16 mouse cellular contexts compared by ENCODE assay signal in genomic region chr5:48230430-48231080, GRCm38 (mm10).
"Had no signal": no experiment of that assay in that cellular context is flagged by ENCODE, and none has a peak within 500 bp of the region (broad histone marks: within the 10 kb centered on the region; RNA-seq: fewer than 3 reads in every experiment).

No protein-coding gene starts in this region.

- H3K27me3 ChIP-seq: intestine, embryonic 15.5 days; kidney, embryonic 15.5 days; liver, embryonic 12.5 days; neural tube, embryonic 12.5 days had no signal

- DNase-seq: kidney, adult 18-20 months; kidney, postnatal 4 days; midbrain, embryonic 14.5 days; right cerebral cortex, adult 18-20 months; right cerebral cortex, postnatal 25 days; thymus, postnatal 4 days had no signal

- H3K9me3 ChIP-seq: intestine, embryonic 15.5 days; kidney, embryonic 15.5 days; limb, embryonic 10.5 days; liver, embryonic 12.5 days; midbrain, embryonic 10.5 days; neural tube, embryonic 12.5 days had no signal

- H3K4me1 ChIP-seq: intestine, embryonic 15.5 days; kidney, embryonic 15.5 days; limb, embryonic 10.5 days; liver, embryonic 12.5 days; neural tube, embryonic 12.5 days had no signal

- H3K4me2 ChIP-seq: intestine, embryonic 15.5 days; kidney, embryonic 15.5 days; liver, embryonic 12.5 days; neural tube, embryonic 12.5 days had no signal

- H3K4me3 ChIP-seq: intestine, embryonic 15.5 days; kidney, embryonic 15.5 days; layer of hippocampus, adult 2 months; left cerebral cortex, adult 2 months; limb, embryonic 10.5 days; liver, embryonic 12.5 days; midbrain, embryonic 10.5 days; myocyte; neural tube, embryonic 12.5 days had no signal

- ATAC-seq: intestine, embryonic 15.5 days; liver, embryonic 12.5 days had no signal

- H3K9ac ChIP-seq: intestine, embryonic 15.5 days; kidney, embryonic 15.5 days; liver, embryonic 12.5 days; neural tube, embryonic 12.5 days had no signal

- H3K27ac ChIP-seq: intestine, embryonic 15.5 days; kidney, embryonic 15.5 days; layer of hippocampus, adult 2 months; left cerebral cortex, adult 2 months; limb, embryonic 10.5 days; liver, embryonic 12.5 days; midbrain, embryonic 10.5 days; neural tube, embryonic 12.5 days; stomach, postnatal 0 days had no signal

- H3K36me3 ChIP-seq: intestine, embryonic 15.5 days; limb, embryonic 10.5 days; liver, embryonic 12.5 days; neural tube, embryonic 12.5 days had no signal
